Mouse (Mus musculus) liver, embryonic 14.5 days (tissue): ENCODE results near the gene Thoc6.

Experiments used
- CTCF ChIP-seq: IDR thresholded peaks from 2 replicates; pipeline ENCODE4 v1.5.1; 2016; ENCODE audit warnings: antibody characterized with exemption, low read depth, control low read depth
- EP300 ChIP-seq: IDR thresholded peaks from 2 replicates; pipeline ENCODE4 v1.6.1; 2016; ENCODE audit warnings: antibody characterized with exemption, low read depth

DNA sequence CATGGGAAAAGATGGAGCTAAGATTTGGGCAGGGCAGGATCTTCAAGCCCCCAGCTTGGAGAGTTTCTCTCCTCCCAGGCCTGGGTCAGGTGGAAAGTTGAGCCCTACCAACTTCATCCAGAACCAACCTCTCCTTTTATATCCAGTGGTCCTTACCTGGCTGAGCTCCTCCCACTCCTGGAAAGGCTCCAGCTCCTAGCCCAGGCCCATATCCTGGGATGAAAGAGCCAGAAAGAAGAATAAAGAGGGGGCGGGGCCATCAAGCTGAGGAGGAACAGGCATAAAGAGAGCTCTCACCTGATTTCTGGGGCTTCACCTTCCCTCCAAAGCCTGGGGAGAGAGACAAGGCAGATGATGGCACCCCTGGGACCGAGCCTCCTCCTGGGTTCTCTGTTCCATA, 43.3 kb upstream of the Thoc6 start:
- TF ChIP-seq CTCF (no peak), EP300 (no peak)
